Mouse (Mus musculus) adrenal gland, adult 10 weeks (tissue): ENCODE measurements around the gene Mier2. TPM values are rescaled to one million over a fixed set of nuclear protein-coding genes. Genes with fewer than 3 reads are reported as not detected.

Experiments
- polyA plus RNA-seq: library from polyadenylated mRNA; stranded (reverse); fragments of 350-450 nt; fragmentation: Illumina TruSeq; extraction: RNeasy Lipid Tissue Mini Kit (QIAGEN cat#74804); gene quantifications from one replicate; pipeline ENCODE4 v1.2.3, GENCODE M21; 2014; ENCODE audit warnings: low read depth, low replicate concordance

Gene Mier2
- polyA plus RNA-seq, result not detected

GRCm38 (mm10) chr10:79554330-79555237, at the start of gene Mier2:
Gene Mier2 (minus strand): TSS chr10:79555199.

GRCm38 (mm10) chr10:79587061-79587751, 32.2 kb upstream of the Mier2 start, which contains the start of gene Theg:
Gene Theg (minus strand): TSS chr10:79587331.

GRCm38 (mm10) chr10:79533126-79533911, 21.7 kb downstream of the Mier2 start, which contains the start of gene Plpp2:
Gene Plpp2 (minus strand): TSS chr10:79533796.

Other genes starting within 250 kb of the Mier2 start
- gene Vmn2r82, start 198.7 kb downstream of the Mier2 start, polyA plus RNA-seq, result not detected
- not detected for gene Vmn2r83, start 86.5 kb downstream of the Mier2 start, polyA plus RNA-seq
- 1.7 TPM for gene Plpp2, start 21.4 kb downstream of the Mier2 start, polyA plus RNA-seq
- not detected for gene Theg, start 32.1 kb upstream of the Mier2 start, polyA plus RNA-seq
- gene C2cd4c, start 58.8 kb upstream of the Mier2 start, polyA plus RNA-seq, result not detected
- gene Shc2, start 82.7 kb upstream of the Mier2 start, polyA plus RNA-seq, result 1.1 TPM
- not detected for gene Odf3l2, start 90.5 kb upstream of the Mier2 start, polyA plus RNA-seq
- not detected for gene Madcam1, start 109.4 kb upstream of the Mier2 start, polyA plus RNA-seq
- gene Tpgs1, start 114.2 kb upstream of the Mier2 start, polyA plus RNA-seq, result not detected
- not detected for gene Cdc34, start 127.0 kb upstream of the Mier2 start, polyA plus RNA-seq
- gene Gzmm, start 133.8 kb upstream of the Mier2 start, polyA plus RNA-seq, result not detected
- gene Bsg, start 149.3 kb upstream of the Mier2 start, polyA plus RNA-seq, result 289 TPM
- gene Hcn2, start 161.4 kb upstream of the Mier2 start, polyA plus RNA-seq, result not detected
- gene Polrmt, start 191.4 kb upstream of the Mier2 start, polyA plus RNA-seq, result not detected
- not detected for gene Fgf22, start 199.9 kb upstream of the Mier2 start, polyA plus RNA-seq
- 0.58 TPM for gene Rnf126, start 211.8 kb upstream of the Mier2 start, polyA plus RNA-seq
- 6.9 TPM for gene Fstl3, start 222.1 kb upstream of the Mier2 start, polyA plus RNA-seq
- gene Prss57, start 235.8 kb upstream of the Mier2 start, polyA plus RNA-seq, result not detected
- gene Palm, start 238.4 kb upstream of the Mier2 start, polyA plus RNA-seq, result 0.93 TPM